Mouse (Mus musculus) midbrain, embryonic 15.5 days (tissue): ENCODE data around the gene Cdc42ep1. TPM values are rescaled to one million over a fixed set of nuclear protein-coding genes. Genes with fewer than 3 reads are reported as not detected.

Source experiments
- ATAC-seq: fragments of 200-750 bp; cut with Nextera tagmentation; replicated peaks from 2 replicates; pipeline ENCODE4 v1.8.0; 2017; ENCODE audit warnings: moderate TSS enrichment
- H3K27ac ChIP-seq: fragments of 300-500 bp; sonication (generic); 2 replicates; pipeline ENCODE4 v1.5.1; 2015; ENCODE audit warnings: mild to moderate bottlenecking, inconsistent platforms
- H3K27me3 ChIP-seq: fragments of 300-500 bp; sonication (generic); replicated peaks from 2 replicates; pipeline ENCODE4 v1.6.1; 2015; ENCODE audit warnings: inconsistent platforms
- H3K36me3 ChIP-seq: fragments of 300-500 bp; sonication (generic); replicated peaks from 2 replicates; pipeline ENCODE4 v1.6.1; 2015; ENCODE audit warnings: inconsistent platforms
- H3K4me1 ChIP-seq: fragments of 300-500 bp; sonication (generic); 2 replicates; pipeline ENCODE4 v1.6.1; 2015; ENCODE audit warnings: inconsistent platforms
- H3K4me2 ChIP-seq: fragments of 300-500 bp; sonication (generic); 2 replicates; pipeline ENCODE4 v1.6.1; 2015; ENCODE audit warnings: inconsistent platforms, mild to moderate bottlenecking, moderate library complexity
- H3K4me3 ChIP-seq: fragments of 300-500 bp; sonication (generic); 2 replicates; pipeline ENCODE4 v1.5.1; 2015; ENCODE audit warnings: mild to moderate bottlenecking, inconsistent platforms
- H3K9ac ChIP-seq: fragments of 300-500 bp; sonication (generic); 2 replicates; pipeline ENCODE4 v1.6.1; 2015; ENCODE audit warnings: mild to moderate bottlenecking, inconsistent platforms
- H3K9me3 ChIP-seq: fragments of 300-500 bp; sonication (generic); 2 replicates; pipeline ENCODE4 v1.6.1; 2016; ENCODE audit warnings: inconsistent platforms
- WGBS: fragments of 180-500 bp; shearing (Covaris S2); methylation state at CpG from one replicate; pipeline ENCODE4 v1.1.7; 2015; ENCODE audit warnings: mixed read lengths; 5-methylcytosine and 5-hydroxymethylcytosine counted together
- microRNA-seq: library from miRNA; unstranded; fragments of <30 nt; microRNA quantifications from one replicate; pipeline ENCODE4, GENCODE M21; 2016
- polyA plus RNA-seq: library from polyadenylated mRNA; unstranded; fragments of >200 nt; fragmentation: Nextera tagmentation; extraction: Ambion mirVana; gene quantifications from 2 replicates; pipeline ENCODE4 v1.2.1, GENCODE M21; 2015

The Cdc42ep1 gene
- polyA plus RNA-seq, 1 experiment from 2014 or later, result 13.1 TPM

DNA sequence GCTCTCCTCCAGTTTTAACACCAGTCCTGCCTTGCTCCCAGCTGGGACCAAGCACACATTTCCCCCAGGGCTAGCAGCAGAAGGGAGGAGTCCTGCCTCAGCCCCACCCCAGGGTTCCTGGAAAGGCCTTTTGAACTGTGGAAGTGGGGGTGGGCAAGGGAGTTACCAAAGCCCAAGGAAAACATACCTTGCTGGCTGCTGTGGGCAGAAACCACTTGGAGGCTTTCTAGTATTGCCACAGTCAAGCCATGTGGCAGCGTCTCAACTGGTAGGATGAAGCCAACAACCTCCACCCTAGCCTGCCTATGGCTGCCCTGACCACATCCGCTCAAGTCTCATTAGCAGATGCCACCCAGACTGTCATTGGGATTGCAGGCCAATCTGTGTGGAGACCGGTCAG, 53.7 kb downstream of the Cdc42ep1 start:
- WGBS, result 80% methylated on average over 3 of the region's 3 CpGs

DNA sequence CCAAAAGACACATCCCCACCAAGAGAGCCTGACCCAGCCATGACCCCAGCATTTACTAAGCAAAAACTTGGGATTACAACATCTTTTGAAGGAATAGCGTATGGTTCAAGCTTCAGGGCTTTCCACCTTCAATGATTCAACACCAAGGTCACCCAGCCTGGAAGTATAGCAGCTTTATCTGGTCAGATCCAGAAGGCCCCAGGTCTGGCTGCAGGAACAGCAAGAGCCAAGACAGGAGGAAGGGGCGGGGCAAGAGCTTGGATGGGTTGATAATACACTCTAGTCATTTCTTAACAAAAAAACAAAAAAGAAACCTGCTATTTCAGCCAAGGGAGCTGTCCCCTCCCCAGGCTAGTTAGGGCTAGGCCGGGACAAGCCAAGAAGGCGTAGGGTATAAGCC, 55.1 kb downstream of the Cdc42ep1 start:
- Histone ChIP-seq H3K9ac (no peak overlapping the region), H3K27me3 (peaks cover 28% of the 10 kb centered on the region), H3K9me3 (no peaks in the 10 kb centered on the region), H3K27ac (no peak overlapping the region), H3K4me3 (no peak overlapping the region), H3K4me1 (peaks cover 18% of the 10 kb centered on the region), H3K36me3 (0 out of 2 replicates have a peak, but pooled peaks cover 1% of the 10 kb centered on the region), H3K4me2 (no peak overlapping the region)
- WGBS, result 89% methylated on average over 4 of the region's 4 CpGs
- no peak for ATAC-seq

More for the DNA sequence above, 53.7 kb downstream of the Cdc42ep1 start:
- H3K9ac ChIP-seq, result no peak overlapping the region
- no peak overlapping the region for H3K4me2 ChIP-seq
- ATAC-seq, result no peak
- H3K27me3 ChIP-seq, result peaks cover 28% of the 10 kb centered on the region
- peaks cover 7% of the 10 kb centered on the region for H3K36me3 ChIP-seq
- no peak overlapping the region for H3K4me3 ChIP-seq
- H3K9me3 ChIP-seq, result no peaks in the 10 kb centered on the region
- peaks cover 18% of the 10 kb centered on the region for H3K4me1 ChIP-seq
- H3K27ac ChIP-seq, result no peak overlapping the region

DNA sequence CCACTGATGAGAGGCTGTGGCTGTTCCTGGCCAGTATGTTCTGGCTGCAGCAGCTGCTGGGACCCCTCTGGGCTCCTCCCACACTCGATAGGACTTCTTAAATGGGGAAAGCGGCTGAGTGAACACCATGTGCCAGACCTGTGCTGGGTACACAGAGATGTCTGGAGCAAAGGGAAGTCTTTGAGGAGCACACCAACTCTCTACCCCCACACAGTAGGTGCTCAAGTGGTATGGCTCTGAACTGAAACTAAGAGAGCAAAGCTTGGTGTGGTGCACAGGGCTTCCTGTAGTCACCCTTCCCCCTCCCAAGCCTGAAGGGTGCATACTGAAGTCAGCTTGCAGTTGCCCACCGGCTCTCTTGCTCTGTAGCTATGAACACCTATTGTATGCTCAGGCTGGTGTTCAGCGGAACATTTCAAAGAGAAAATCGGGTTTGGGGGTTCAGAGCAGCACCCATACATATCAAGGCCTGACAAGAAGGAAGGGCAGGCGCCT, 56.1 kb downstream of the Cdc42ep1 start:
- WGBS, result 54% methylated on average over 6 of the region's 6 CpGs
- Histone ChIP-seq H3K36me3 (no peaks in the 10 kb centered on the region), H3K4me3 (no peak overlapping the region), H3K4me1 (peaks cover 18% of the 10 kb centered on the region), H3K9me3 (no peaks in the 10 kb centered on the region), H3K27ac (no peak overlapping the region), H3K4me2 (no peak overlapping the region), H3K9ac (no peak overlapping the region), H3K27me3 (peaks cover 28% of the 10 kb centered on the region)
- ATAC-seq, result no peak

DNA sequence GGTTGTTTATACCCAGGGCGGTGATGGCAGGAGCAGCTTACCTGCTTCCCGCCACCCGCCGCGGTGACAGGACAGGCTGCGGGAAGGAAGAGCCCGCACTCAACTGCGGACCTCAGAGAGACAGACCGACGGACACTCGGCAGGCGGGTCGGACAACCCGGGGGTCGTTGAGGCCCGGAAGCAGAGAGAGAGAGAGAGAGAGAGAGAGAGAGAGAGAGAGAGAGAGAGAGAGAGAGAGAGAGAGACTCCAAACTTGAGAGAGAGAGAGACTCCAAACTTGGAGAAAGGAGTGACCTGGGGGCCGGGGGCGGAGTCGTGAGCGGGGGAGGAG, 57.0 kb downstream of the Cdc42ep1 start, which contains the start of gene Gm49510:
TSS of gene Gm49510 (plus strand) at position 259 of the 331 bp plus-strand sequence.
- ATAC-seq, result no peak

DNA sequence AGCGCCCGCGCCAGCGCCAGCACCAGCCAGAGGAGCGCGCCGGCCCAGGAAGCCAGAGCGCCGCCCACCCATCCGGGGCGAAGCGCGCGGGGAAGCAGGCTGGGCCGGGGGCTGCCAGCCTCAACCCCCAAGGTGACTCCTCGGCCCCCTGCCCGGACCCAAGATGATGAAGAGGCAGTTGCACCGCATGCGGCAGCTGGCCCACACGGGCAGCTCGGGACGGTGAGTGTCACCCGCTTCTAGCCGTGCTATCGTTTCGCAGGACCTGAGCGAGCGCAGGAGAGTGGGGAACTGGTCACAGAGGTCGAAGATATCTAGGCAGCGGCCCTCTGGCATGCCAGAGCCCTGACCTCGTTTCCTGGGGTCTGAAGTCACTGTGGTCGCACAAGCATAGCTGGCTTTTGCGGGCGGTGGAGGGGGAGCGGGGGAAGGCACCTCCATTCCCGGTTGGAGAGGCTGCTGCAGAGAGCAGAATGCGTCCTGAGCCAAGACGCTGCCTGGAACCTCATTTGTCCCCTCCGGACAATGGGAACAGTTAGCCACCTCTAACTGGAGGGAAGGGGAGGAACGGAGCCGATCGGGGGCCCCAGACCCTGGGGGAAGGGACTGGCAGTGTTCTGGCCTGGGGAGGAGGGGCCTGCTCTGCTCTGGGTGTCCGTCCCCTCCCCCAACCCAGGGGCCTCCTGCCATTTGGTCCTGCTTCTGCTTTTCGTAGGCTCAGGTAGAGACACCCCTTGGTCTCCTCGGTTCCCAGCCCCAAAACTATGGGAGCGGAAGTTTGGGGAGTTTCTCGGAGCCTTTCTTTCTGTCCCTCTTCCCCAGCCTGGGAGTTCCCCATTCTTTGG, 57.5 kb downstream of the Cdc42ep1 start, which contains the start of gene Sh3bp1:
TSS of gene Sh3bp1 (plus strand) at position 29 of the 845 bp plus-strand sequence.
- WGBS, result 2% methylated on average over 47 of the region's 47 CpGs
- H3K27ac ChIP-seq, result no peak within 1 kb of the TSS
- peaks cover 18% of the 10 kb centered on the region for H3K4me1 ChIP-seq
- H3K4me2 ChIP-seq, result peak within 1 kb of the TSS; percentile 97
- peaks cover 28% of the 10 kb centered on the region for H3K27me3 ChIP-seq
- H3K9me3 ChIP-seq, result no peaks in the 10 kb centered on the region
- no peak; the same call in 1 of the 2 replicates for ATAC-seq
- H3K36me3 ChIP-seq, result no peaks in the 10 kb centered on the region
- H3K9ac ChIP-seq, result peak within 1 kb of the TSS; percentile 58
- H3K4me3 ChIP-seq, result peak within 1 kb of the TSS; percentile 49

More for the DNA sequence above, 57.0 kb downstream of the Cdc42ep1 start, which contains the start of gene Gm49510:
- Histone ChIP-seq H3K27me3 (peaks cover 28% of the 10 kb centered on the region), H3K27ac (no peak within 1 kb of the TSS), H3K4me2 (peak within 1 kb of the TSS; percentile 97), H3K36me3 (no peaks in the 10 kb centered on the region), H3K9me3 (no peaks in the 10 kb centered on the region), H3K4me3 (peak within 1 kb of the TSS; percentile 49), H3K4me1 (peaks cover 18% of the 10 kb centered on the region), H3K9ac (peak within 1 kb of the TSS; percentile 58)
- WGBS, result 2% methylated on average over 20 of the region's 20 CpGs

Small RNA genes lying within 50 kb of the gene (microRNA-seq; reads per million reads assigned to microRNA genes)
- 0.92 reads per million for gene Mir6955

Other genes starting within 250 kb of the Cdc42ep1 start
- 5.6 and 6.4 TPM in 2 replicates for gene Cyth4, start 245.6 kb upstream of the Cdc42ep1 start, polyA plus RNA-seq
- gene Elfn2, start 123.9 kb upstream of the Cdc42ep1 start, polyA plus RNA-seq, result 10.1 and 11.1 TPM in 2 replicates
- 27.1 and 30.1 TPM in 2 replicates for gene Mfng, start 69.1 kb upstream of the Cdc42ep1 start, polyA plus RNA-seq
- 2.1 and 2.3 TPM in 2 replicates for gene Card10, start 39.6 kb upstream of the Cdc42ep1 start, polyA plus RNA-seq
- 0.31 TPM in 1 of 2 replicates, not detected in the other for gene Lgals2, start 12.9 kb downstream of the Cdc42ep1 start, polyA plus RNA-seq
- gene Gga1, start 34.6 kb downstream of the Cdc42ep1 start, polyA plus RNA-seq, result 50.7 and 50.8 TPM in 2 replicates
- not detected in 2 replicates for gene Gm49510, start 57.0 kb downstream of the Cdc42ep1 start, polyA plus RNA-seq
- gene Sh3bp1, start 57.1 kb downstream of the Cdc42ep1 start, polyA plus RNA-seq, result 3.6 and 4.2 TPM in 2 replicates
- 112 and 125 TPM in 2 replicates for gene Pdxp, start 71.3 kb downstream of the Cdc42ep1 start, polyA plus RNA-seq
- gene Lgals1, start 84.1 kb downstream of the Cdc42ep1 start, polyA plus RNA-seq, result 80.4 and 93.5 TPM in 2 replicates
- gene Nol12, start 92.3 kb downstream of the Cdc42ep1 start, polyA plus RNA-seq, result 62.5 and 65.8 TPM in 2 replicates
- 51.7 and 55.5 TPM in 2 replicates for gene Triobp, start 105.1 kb downstream of the Cdc42ep1 start, polyA plus RNA-seq
- gene H1f0, start 185.8 kb downstream of the Cdc42ep1 start, polyA plus RNA-seq, result 183 and 198 TPM in 2 replicates
- not detected in 2 replicates for gene Galr3, start 199.3 kb downstream of the Cdc42ep1 start, polyA plus RNA-seq
- gene Ankrd54, start 220.3 kb downstream of the Cdc42ep1 start, polyA plus RNA-seq, result 61.0 and 64.3 TPM in 2 replicates
- 165 and 167 TPM in 2 replicates for gene Eif3l, start 232.6 kb downstream of the Cdc42ep1 start, polyA plus RNA-seq